Mouse (Mus musculus) cerebellum, adult 2 months (tissue): ENCODE data around the gene Cfap43.

Experiments
- CTCF ChIP-seq: fragments of 200-500 bp; IDR thresholded peaks from 2 replicates; pipeline ENCODE4 v1.5.1; 2011; ENCODE audit warnings: low read depth, mild to moderate bottlenecking, control low read depth, low read length, moderate library complexity, borderline replicate concordance; ENCODE audit not compliant: insufficient read depth
- POLR2A ChIP-seq: fragments of 200-500 bp; IDR thresholded peaks from 2 replicates; pipeline ENCODE4 v1.6.1; 2011; ENCODE audit warnings: low read length, control low read depth, borderline replicate concordance; ENCODE audit not compliant: insufficient read depth

DNA sequence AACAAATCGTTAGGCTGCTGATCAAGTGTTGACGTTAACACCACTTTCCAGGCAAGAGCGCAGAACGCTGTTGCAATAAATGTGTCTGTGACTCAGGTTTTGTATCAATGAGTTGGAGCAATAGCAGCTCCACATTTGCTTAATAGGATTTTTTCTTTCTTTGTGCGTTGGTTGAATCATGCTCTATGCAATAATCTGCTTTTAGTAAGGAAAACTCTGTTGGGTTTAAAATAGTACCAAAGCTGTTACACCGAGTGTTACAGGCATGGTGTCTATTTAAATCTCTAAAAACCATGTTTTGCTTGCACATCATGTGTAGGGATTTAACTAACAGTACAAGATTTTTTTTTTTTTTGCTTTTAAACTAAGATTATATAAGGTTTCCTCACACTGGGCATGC lies 20.3 kb upstream of the Cfap43 start:
- TF ChIP-seq CTCF (no peak), POLR2A (no peak)
